In the genomic region with DNA sequence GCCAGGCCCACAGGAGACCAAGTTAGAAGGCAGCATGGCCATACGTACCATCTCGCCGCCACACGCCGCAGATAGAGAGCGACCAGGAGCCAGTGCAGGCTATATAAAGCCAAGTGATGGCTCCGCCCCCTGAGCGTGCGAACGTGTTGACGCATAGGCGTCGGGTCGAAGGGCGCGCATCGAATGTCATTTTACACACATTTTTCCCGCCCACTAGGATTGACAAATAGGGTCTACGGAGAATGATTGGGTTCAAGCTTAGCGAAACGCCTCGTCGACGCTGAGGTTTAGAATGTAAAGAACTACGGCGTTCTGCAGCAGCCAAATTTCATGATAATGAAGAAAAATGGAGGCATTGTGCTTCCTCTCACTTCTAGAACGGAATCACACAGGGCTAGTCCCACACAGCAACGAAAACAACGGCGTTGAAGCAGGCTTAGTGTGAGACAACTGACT, we compare ENCODE assay signal across 7 mouse cellular contexts. TPM values are rescaled to one million over a fixed set of nuclear protein-coding genes. Genes with fewer than 3 reads are reported as not detected.
A peak's percentile ranks its signal among the peaks of the same experiment; 100 is the strongest.
DNase-seq lines count a peak whose midpoint lies in the region; ATAC-seq and TF ChIP-seq lines count a peak whose summit lies in the region.

No protein-coding gene starts in this region.

- H3K36me3 ChIP-seq in embryonic facial prominence, embryonic 12.5 days, result peaks cover 39% of the 10 kb centered on the region
- H3K36me3 ChIP-seq in kidney, adult 2 months (ENCODE audit: control insufficient read depth, insufficient read depth, low read length), result peaks cover 6% of the 10 kb centered on the region; the same call in 1 of the 2 replicates
- peaks cover 42% of the 10 kb centered on the region for H3K36me3 ChIP-seq in limb, embryonic 12.5 days
- peaks cover 25% of the 10 kb centered on the region for H3K36me3 ChIP-seq in midbrain, embryonic 15.5 days (replicated peaks)
- peaks cover 31% of the 10 kb centered on the region for H3K36me3 ChIP-seq in spleen, adult 2 months (ENCODE audit: control insufficient read depth, insufficient read depth, low read length)

- no peaks in the 10 kb centered on the region for H3K27me3 ChIP-seq in embryonic facial prominence, embryonic 12.5 days
- no peaks in the 10 kb centered on the region for H3K27me3 ChIP-seq in kidney, adult 2 months (replicated peaks; ENCODE audit: control insufficient read depth, insufficient read depth, low read length)
- no peaks in the 10 kb centered on the region for H3K27me3 ChIP-seq in limb, embryonic 12.5 days
- no peaks in the 10 kb centered on the region for H3K27me3 ChIP-seq in midbrain, embryonic 15.5 days (replicated peaks)
- H3K27me3 ChIP-seq in spleen, adult 2 months (ENCODE audit: control insufficient read depth, insufficient read depth, low read length), result no peaks in the 10 kb centered on the region

- peak overlapping the region; percentile 92 for H3K4me3 ChIP-seq in embryonic facial prominence, embryonic 12.5 days
- peak overlapping the region; percentile 94 for H3K4me3 ChIP-seq in kidney, adult 2 months (ENCODE audit: insufficient read depth, low read depth, low read length)
- peak overlapping the region; percentile 82 for H3K4me3 ChIP-seq in limb, embryonic 12.5 days (replicated peaks)
- peak overlapping the region; percentile 59 for H3K4me3 ChIP-seq in midbrain, embryonic 15.5 days
- peak overlapping the region; percentile 68 for H3K4me3 ChIP-seq in spleen, adult 2 months (ENCODE audit: extremely low read depth, insufficient read depth, insufficient read length)

- peak; percentile 94 for DNase-seq in adrenal gland, postnatal 25 days
- DNase-seq in heart, adult 18-20 months, result peak; percentile 98 to 99
- DNase-seq in kidney, adult 2 months, result peak; percentile 99
- peak; percentile 95 to 99 for DNase-seq in spleen, adult 2 months (ENCODE audit: low read depth in 1 of 2, low spot score in 2 of 2)

- 0 out of 2 replicates have a peak, but pooled peaks have one; percentile 6 for TF ChIP-seq CTCF in kidney, adult 2 months (conservative IDR thresholded peaks at IDR 0.05; ENCODE audit: insufficient read depth, insufficient read length, low read depth, low read length)
- no peak for TF ChIP-seq CTCF in spleen, adult 2 months (IDR thresholded peaks at IDR 0.05; ENCODE audit: extremely low read depth, insufficient read depth, insufficient read length, insufficient replicate concordance)

- H3K4me1 ChIP-seq in embryonic facial prominence, embryonic 12.5 days, result peaks cover 26% of the 10 kb centered on the region
- peaks cover 9% of the 10 kb centered on the region; the same call in 1 of the 2 replicates for H3K4me1 ChIP-seq in kidney, adult 2 months (ENCODE audit: control insufficient read depth, insufficient read depth, low read length)
- H3K4me1 ChIP-seq in limb, embryonic 12.5 days (replicated peaks), result peaks cover 24% of the 10 kb centered on the region
- H3K4me1 ChIP-seq in midbrain, embryonic 15.5 days, result peaks cover 22% of the 10 kb centered on the region
- H3K4me1 ChIP-seq in spleen, adult 2 months (ENCODE audit: control insufficient read depth, insufficient read depth, insufficient read length), result peaks cover 3% of the 10 kb centered on the region; the same call in 1 of the 2 replicates

- H3K9me3 ChIP-seq in embryonic facial prominence, embryonic 12.5 days, result no peaks in the 10 kb centered on the region
- H3K9me3 ChIP-seq in limb, embryonic 12.5 days, result peaks cover 4% of the 10 kb centered on the region; the same call in 1 of the 2 replicates
- H3K9me3 ChIP-seq in midbrain, embryonic 15.5 days, result no peaks in the 10 kb centered on the region

- ATAC-seq in embryonic facial prominence, embryonic 12.5 days (ENCODE audit: insufficient number of reproducible peaks, insufficient read depth, low FRiP score, low TSS enrichment), result peak; percentile 89
- ATAC-seq in limb, embryonic 12.5 days (ENCODE audit: insufficient number of reproducible peaks, insufficient read depth, low FRiP score, low TSS enrichment, low read depth), result peak; percentile 92
- peak; percentile 96 for ATAC-seq in midbrain, embryonic 15.5 days (replicated peaks)

- H3K9ac ChIP-seq in embryonic facial prominence, embryonic 12.5 days, result peak overlapping the region; percentile 95
- H3K9ac ChIP-seq in limb, embryonic 12.5 days (replicated peaks), result peak overlapping the region; percentile 94
- H3K9ac ChIP-seq in midbrain, embryonic 15.5 days, result peak overlapping the region; percentile 78

- peak overlapping the region; percentile 71 for H3K4me2 ChIP-seq in embryonic facial prominence, embryonic 12.5 days (replicated peaks)
- peak overlapping the region; percentile 89 for H3K4me2 ChIP-seq in limb, embryonic 12.5 days
- peak overlapping the region; percentile 75 for H3K4me2 ChIP-seq in midbrain, embryonic 15.5 days

- WGBS in embryonic facial prominence, embryonic 12.5 days, result under 1% methylated on average over 30 of the region's 30 CpGs
- WGBS in kidney, adult 2 months, result under 1% methylated on average over 30 of the region's 30 CpGs
- WGBS in limb, embryonic 12.5 days, result under 1% methylated on average over 30 of the region's 30 CpGs
- under 1% methylated on average over 30 of the region's 30 CpGs for WGBS in midbrain, embryonic 15.5 days
- under 1% methylated on average over 30 of the region's 30 CpGs for WGBS in spleen, adult 2 months

- peak; percentile 100 for TF ChIP-seq POLR2A in kidney, adult 2 months (IDR thresholded peaks at IDR 0.05; ENCODE audit: low read depth, low read length)
- peak; percentile 100 for TF ChIP-seq POLR2A in spleen, adult 2 months (IDR thresholded peaks at IDR 0.05; ENCODE audit: low read depth, low read length)

- H3K27ac ChIP-seq in embryonic facial prominence, embryonic 12.5 days, result peak overlapping the region; percentile 94
- H3K27ac ChIP-seq in kidney, adult 2 months (ENCODE audit: insufficient read depth, low read depth, low read length), result peak overlapping the region; percentile 91
- H3K27ac ChIP-seq in limb, embryonic 12.5 days, result peak overlapping the region; percentile 93
- H3K27ac ChIP-seq in midbrain, embryonic 15.5 days, result peak overlapping the region; percentile 98
- peak overlapping the region; percentile 86 for H3K27ac ChIP-seq in spleen, adult 2 months (ENCODE audit: insufficient read depth, low read length)

RNA-seq across cellular contexts. Expression of gene Syngr1, which starts 7.8 kb away (rescaled TPM):
- 22.2 and 27.6 TPM in 2 replicates for total RNA-seq in adrenal gland, postnatal 25 days (2021)
- polyA plus RNA-seq in embryonic facial prominence, embryonic 12.5 days (2016; fragmentation: Nextera tagmentation; extraction: Ambion mirVana), result 6.4 and 8.1 TPM in 2 replicates
- total RNA-seq in heart, adult 18-20 months (2021), result 100 to 1,000 TPM in 1 of 2 experiments, 10 to 100 TPM in 1; 80.2 to 107 TPM
- polyA plus RNA-seq in kidney, adult 2 months (2012; rRNA removed), result 94.8 and 106 TPM in 2 replicates
- 3.9 and 4.1 TPM in 2 replicates for polyA plus RNA-seq in limb, embryonic 12.5 days (2016; fragmentation: Nextera tagmentation; extraction: Ambion mirVana)
- 61.4 and 62.1 TPM in 2 replicates for polyA plus RNA-seq in midbrain, embryonic 15.5 days (2015; fragmentation: Nextera tagmentation; extraction: Ambion mirVana)
- polyA plus RNA-seq in spleen, adult 2 months (2012; rRNA removed), result 9.9 and 13.5 TPM in 2 replicates

RNA-seq across cellular contexts. Expression of gene Rpl3, which starts 8.4 kb away (rescaled TPM):
- 485 and 642 TPM in 2 replicates for total RNA-seq in adrenal gland, postnatal 25 days (2021)
- polyA plus RNA-seq in embryonic facial prominence, embryonic 12.5 days (2016; fragmentation: Nextera tagmentation; extraction: Ambion mirVana), result 944 and 1,004 TPM in 2 replicates
- 100 to 1,000 TPM; 163 to 184 TPM for total RNA-seq in heart, adult 18-20 months (2021)
- 511 and 689 TPM in 2 replicates for polyA plus RNA-seq in kidney, adult 2 months (2012; rRNA removed)
- 981 and 1,001 TPM in 2 replicates for polyA plus RNA-seq in limb, embryonic 12.5 days (2016; fragmentation: Nextera tagmentation; extraction: Ambion mirVana)
- polyA plus RNA-seq in midbrain, embryonic 15.5 days (2015; fragmentation: Nextera tagmentation; extraction: Ambion mirVana), result 522 and 525 TPM in 2 replicates
- polyA plus RNA-seq in spleen, adult 2 months (2012; rRNA removed), result 550 and 833 TPM in 2 replicates

RNA-seq across cellular contexts. Expression of gene Tab1, which starts 49.6 kb away (rescaled TPM):
- total RNA-seq in adrenal gland, postnatal 25 days (2021), result 20.5 and 26.7 TPM in 2 replicates
- polyA plus RNA-seq in embryonic facial prominence, embryonic 12.5 days (2016; fragmentation: Nextera tagmentation; extraction: Ambion mirVana), result 47.5 and 48.5 TPM in 2 replicates
- 10 to 100 TPM; 14.8 to 18.4 TPM for total RNA-seq in heart, adult 18-20 months (2021)
- polyA plus RNA-seq in kidney, adult 2 months (2012; rRNA removed), result 26.7 and 28.5 TPM in 2 replicates
- 49.2 and 49.3 TPM in 2 replicates for polyA plus RNA-seq in limb, embryonic 12.5 days (2016; fragmentation: Nextera tagmentation; extraction: Ambion mirVana)
- polyA plus RNA-seq in midbrain, embryonic 15.5 days (2015; fragmentation: Nextera tagmentation; extraction: Ambion mirVana), result 42.5 and 43.5 TPM in 2 replicates
- polyA plus RNA-seq in spleen, adult 2 months (2012; rRNA removed), result 16.1 and 21.4 TPM in 2 replicates

Comparison
In these comparisons a context has a peak if more than half of its experiments do, and no peak if none do; other contexts are left out.
1. Peak in every context shown above with its lines: DNase-seq, ATAC-seq, H3K4me3 ChIP-seq and H3K27ac ChIP-seq.